Comparison of ENCODE assay signal across 9 mouse cellular contexts in genomic region chr2:27416425-27416824, GRCm38 (mm10). TPM values are rescaled to one million over a fixed set of nuclear protein-coding genes. Genes with fewer than 3 reads are reported as not detected.
A peak's percentile ranks its signal among the peaks of the same experiment; 100 is the strongest.
DNase-seq lines count a peak whose midpoint lies in the region; ATAC-seq lines count a peak whose summit lies in the region.
"Had no signal": no experiment of that assay in that cellular context is flagged by ENCODE, and none has a peak within 500 bp of the region (broad histone marks: within the 10 kb centered on the region; RNA-seq: fewer than 3 reads in every experiment).

No protein-coding gene starts in this region.

- H3K36me3 ChIP-seq in hindbrain, embryonic 16.5 days (ENCODE audit: control insufficient read depth, insufficient read depth, low read length) = no peaks in the 10 kb centered on the region
- no peaks in the 10 kb centered on the region for H3K36me3 ChIP-seq in hindbrain, embryonic 11.5 days (ENCODE audit: control insufficient read depth, insufficient read depth, low read length)
- no peaks in the 10 kb centered on the region for H3K36me3 ChIP-seq in intestine, embryonic 15.5 days

- DNase-seq in hindbrain, embryonic 11.5 days (ENCODE audit: low spot score) = no peak
- DNase-seq in 3T3-L1 (ENCODE audit: low read depth, low spot score) (peak; percentile 66), NIH3T3 (ENCODE audit: low read depth) (peak; percentile 67)
- DNase-seq in retina, postnatal 1 day = no peak
- DNase-seq in kidney, adult 18-20 months = no peak

- peaks cover 49% of the 10 kb centered on the region for H3K4me1 ChIP-seq in hindbrain, embryonic 16.5 days (ENCODE audit: control insufficient read depth, insufficient read depth, low read depth, low read length)
- peaks cover 43% of the 10 kb centered on the region for H3K4me1 ChIP-seq in hindbrain, embryonic 11.5 days (replicated peaks; ENCODE audit: control insufficient read depth, insufficient read depth, low read length)
- peaks cover 82% of the 10 kb centered on the region for H3K4me1 ChIP-seq in intestine, embryonic 15.5 days (replicated peaks)

- ATAC-seq in hindbrain, embryonic 16.5 days = no peak
- ATAC-seq in hindbrain, embryonic 11.5 days (ENCODE audit: low FRiP score) = no peak
- ATAC-seq in intestine, embryonic 15.5 days = 0 out of 2 replicates have a peak, but pooled peaks have one; percentile 1
- no peak for ATAC-seq in megakaryocyte, adult 5-6 weeks (ENCODE audit: poor library complexity, severe bottlenecking)

- peak overlapping the region; percentile 25; the same call in 1 of the 2 replicates for H3K9ac ChIP-seq in hindbrain, embryonic 16.5 days (ENCODE audit: low read depth, low read length)
- no peak overlapping the region for H3K9ac ChIP-seq in hindbrain, embryonic 11.5 days (ENCODE audit: low read depth, low read length)
- H3K9ac ChIP-seq in intestine, embryonic 15.5 days = 0 out of 2 replicates have a peak overlapping the region, but pooled peaks have one; percentile 12
- H3K9ac ChIP-seq: liver, embryonic 14.5 days had no signal

- no peaks in the 10 kb centered on the region for H3K27me3 ChIP-seq in hindbrain, embryonic 16.5 days (replicated peaks; ENCODE audit: control insufficient read depth, insufficient read depth, low read length)
- H3K27me3 ChIP-seq in hindbrain, embryonic 11.5 days (ENCODE audit: control insufficient read depth, insufficient read depth, low read length) = no peaks in the 10 kb centered on the region
- H3K27me3 ChIP-seq in intestine, embryonic 15.5 days (replicated peaks) = no peaks in the 10 kb centered on the region

- WGBS in hindbrain, embryonic 16.5 days = 57% methylated on average over 3 of the region's 3 CpGs
- 52% methylated on average over 3 of the region's 3 CpGs for WGBS in hindbrain, embryonic 11.5 days
- 19% methylated on average over 3 of the region's 3 CpGs for WGBS in intestine, embryonic 15.5 days

- no peak overlapping the region for H3K27ac ChIP-seq in hindbrain, embryonic 16.5 days (ENCODE audit: low read depth, low read length)
- no peak overlapping the region for H3K27ac ChIP-seq in hindbrain, embryonic 11.5 days (ENCODE audit: low read depth, low read length)
- H3K27ac ChIP-seq in intestine, embryonic 15.5 days = peak overlapping the region; percentile 73
- H3K27ac ChIP-seq: liver, embryonic 14.5 days had no signal

- H3K9me3 ChIP-seq in hindbrain, embryonic 16.5 days (ENCODE audit: control insufficient read depth, low read length) = no peaks in the 10 kb centered on the region
- H3K9me3 ChIP-seq in hindbrain, embryonic 11.5 days (ENCODE audit: control insufficient read depth, low read length) = no peaks in the 10 kb centered on the region
- H3K9me3 ChIP-seq in intestine, embryonic 15.5 days = no peaks in the 10 kb centered on the region

- no peak overlapping the region for H3K4me3 ChIP-seq in hindbrain, embryonic 16.5 days (ENCODE audit: low read length)
- H3K4me3 ChIP-seq in hindbrain, embryonic 11.5 days (ENCODE audit: low read depth, low read length) = no peak overlapping the region
- H3K4me3 ChIP-seq in intestine, embryonic 15.5 days (replicated peaks) = no peak overlapping the region

- no peak overlapping the region for H3K4me2 ChIP-seq in hindbrain, embryonic 16.5 days (ENCODE audit: low read length)
- no peak overlapping the region for H3K4me2 ChIP-seq in hindbrain, embryonic 11.5 days (replicated peaks; ENCODE audit: low read depth, low read length)
- H3K4me2 ChIP-seq in intestine, embryonic 15.5 days (replicated peaks) = peak overlapping the region; percentile 37

RNA-seq across cellular contexts. Expression of gene Vav2, which starts 10.4 kb away (rescaled TPM):
- 10.4 and 11.8 TPM in 2 replicates for polyA plus RNA-seq in hindbrain, embryonic 16.5 days (2015; fragmentation: Nextera tagmentation; extraction: Ambion mirVana)
- polyA plus RNA-seq in hindbrain, embryonic 11.5 days (2014; fragmentation: Nextera tagmentation; extraction: Ambion mirVana) = 12.9 and 14.9 TPM in 2 replicates
- 5.4 and 6.1 TPM in 2 replicates for polyA plus RNA-seq in intestine, embryonic 15.5 days (2015; fragmentation: Nextera tagmentation; extraction: Ambion mirVana)
- 5.9 and 8.0 TPM in 2 replicates for total RNA-seq in megakaryocyte, adult 5-6 weeks (2015)
- 11.0 and 11.5 TPM in 2 replicates for total RNA-seq in megakaryocyte, adult 5-6 weeks (2017)

RNA-seq across cellular contexts. Expression of gene Brd3os, which starts 25.7 kb away (rescaled TPM):
- 45.6 and 46.2 TPM in 2 replicates for polyA plus RNA-seq in hindbrain, embryonic 16.5 days (2015; fragmentation: Nextera tagmentation; extraction: Ambion mirVana)
- polyA plus RNA-seq in hindbrain, embryonic 11.5 days (2014; fragmentation: Nextera tagmentation; extraction: Ambion mirVana) = 15.0 and 17.3 TPM in 2 replicates
- polyA plus RNA-seq in intestine, embryonic 15.5 days (2015; fragmentation: Nextera tagmentation; extraction: Ambion mirVana) = 4.8 and 6.1 TPM in 2 replicates
- 0.93 TPM in 1 of 2 replicates, not detected in the other for total RNA-seq in megakaryocyte, adult 5-6 weeks (2015)
- 0.11 TPM in 1 of 2 replicates, not detected in the other for total RNA-seq in megakaryocyte, adult 5-6 weeks (2017)

Comparison
In these comparisons a context has a peak if more than half of its experiments do, and no peak if none do; other contexts are left out.
1. DNase-seq: peak in 3T3-L1 (single experiment) and NIH3T3 (single experiment); none in hindbrain, embryonic 11.5 days (single experiment), retina, postnatal 1 day (single experiment) and kidney, adult 18-20 months (single experiment).